Mouse (Mus musculus): ENCODE measurements around the gene Mtmr11. TPM values are rescaled to one million over a fixed set of nuclear protein-coding genes. Genes with fewer than 3 reads are reported as not detected.

Mtmr11 gene
- polyA plus RNA-seq (2015; fragmentation: Nextera tagmentation; extraction: Ambion mirVana): 20.0 and 20.2 TPM in 2 replicates

GRCm38 (mm10) chr3:96161869-96162840, at the start of gene Mtmr11:
Gene Mtmr11 (plus strand): TSS chr3:96162004.
- 3% methylated on average over 16 of the region's 16 CpGs for WGBS
- peak within 1 kb of the TSS; percentile 54 for H3K4me3 ChIP-seq (replicated peaks)
- no peaks in the 10 kb centered on the region for H3K9me3 ChIP-seq
- H3K9ac ChIP-seq: peak within 1 kb of the TSS; percentile 67
- H3K27ac ChIP-seq: peak within 1 kb of the TSS; percentile 80
- peak within 1 kb of the TSS; percentile 92 for H3K4me2 ChIP-seq (replicated peaks)
- H3K27me3 ChIP-seq (replicated peaks): no peaks in the 10 kb centered on the region
- peak; percentile 50 for ATAC-seq
- H3K36me3 ChIP-seq: no peaks in the 10 kb centered on the region
- peaks cover 6% of the 10 kb centered on the region for H3K4me1 ChIP-seq (replicated peaks)

GRCm38 (mm10) chr3:96113251-96113650, 48.6 kb upstream of the Mtmr11 start:
- Histone ChIP-seq H3K36me3 (no peaks in the 10 kb centered on the region), H3K9ac (no peak overlapping the region), H3K4me1 (replicated peaks) (no peaks in the 10 kb centered on the region), H3K27ac (no peak overlapping the region), H3K4me2 (replicated peaks) (no peak overlapping the region), H3K27me3 (replicated peaks) (no peaks in the 10 kb centered on the region), H3K4me3 (replicated peaks) (no peak overlapping the region), H3K9me3 (no peaks in the 10 kb centered on the region)
- 51% methylated on average over 3 of the region's 3 CpGs for WGBS
- no peak for ATAC-seq

- no peaks in the 10 kb centered on the region for H3K36me3 ChIP-seq
- WGBS: 73% methylated on average over 2 of the region's 2 CpGs
- H3K4me3 ChIP-seq (replicated peaks): no peak overlapping the region
- ATAC-seq: no peak
- H3K9me3 ChIP-seq: no peaks in the 10 kb centered on the region
- no peaks in the 10 kb centered on the region for H3K4me1 ChIP-seq (replicated peaks)
- H3K27ac ChIP-seq: no peak overlapping the region
- H3K27me3 ChIP-seq (replicated peaks): no peaks in the 10 kb centered on the region
- H3K9ac ChIP-seq: no peak overlapping the region
- no peak overlapping the region for H3K4me2 ChIP-seq (replicated peaks)
Observed at GRCm38 (mm10) chr3:96118142-96118541, 43.7 kb upstream of the Mtmr11 start.

GRCm38 (mm10) chr3:96118702-96119101, 43.1 kb upstream of the Mtmr11 start:
- Histone ChIP-seq H3K4me2 (replicated peaks) (no peak overlapping the region), H3K36me3 (no peaks in the 10 kb centered on the region), H3K9me3 (no peaks in the 10 kb centered on the region), H3K9ac (no peak overlapping the region), H3K4me1 (replicated peaks) (no peaks in the 10 kb centered on the region), H3K27me3 (replicated peaks) (no peaks in the 10 kb centered on the region), H3K4me3 (replicated peaks) (no peak overlapping the region), H3K27ac (no peak overlapping the region)
- 95% methylated on average over 2 of the region's 2 CpGs for WGBS
- ATAC-seq: no peak

- H3K36me3 ChIP-seq: no peaks in the 10 kb centered on the region
- H3K4me1 ChIP-seq (replicated peaks): no peaks in the 10 kb centered on the region
- H3K27ac ChIP-seq: no peak overlapping the region
- ATAC-seq: no peak
- no peak overlapping the region for H3K9ac ChIP-seq
- H3K27me3 ChIP-seq (replicated peaks): no peaks in the 10 kb centered on the region
- no peak overlapping the region for H3K4me3 ChIP-seq (replicated peaks)
- WGBS: 95% methylated on average over 5 of the region's 5 CpGs
- no peak overlapping the region for H3K4me2 ChIP-seq (replicated peaks)
- H3K9me3 ChIP-seq: no peaks in the 10 kb centered on the region
Observed at GRCm38 (mm10) chr3:96124235-96124634, 37.6 kb upstream of the Mtmr11 start.

GRCm38 (mm10) chr3:96128128-96128527, 33.7 kb upstream of the Mtmr11 start:
- Histone ChIP-seq H3K9ac (no peak overlapping the region), H3K36me3 (no peaks in the 10 kb centered on the region), H3K4me2 (replicated peaks) (no peak overlapping the region), H3K4me1 (replicated peaks) (no peaks in the 10 kb centered on the region), H3K27me3 (replicated peaks) (no peaks in the 10 kb centered on the region), H3K4me3 (replicated peaks) (no peak overlapping the region), H3K27ac (no peak overlapping the region), H3K9me3 (no peaks in the 10 kb centered on the region)
- no peak for ATAC-seq

- no peaks in the 10 kb centered on the region for H3K9me3 ChIP-seq
- H3K27ac ChIP-seq: no peak overlapping the region
- WGBS: 78% methylated on average over 3 of the region's 3 CpGs
- no peak overlapping the region for H3K9ac ChIP-seq
- H3K4me1 ChIP-seq (replicated peaks): no peaks in the 10 kb centered on the region
- no peaks in the 10 kb centered on the region for H3K27me3 ChIP-seq (replicated peaks)
- H3K4me2 ChIP-seq (replicated peaks): no peak overlapping the region
- H3K36me3 ChIP-seq: no peaks in the 10 kb centered on the region
- no peak for ATAC-seq
- no peak overlapping the region for H3K4me3 ChIP-seq (replicated peaks)
Observed at GRCm38 (mm10) chr3:96132478-96132877, 29.3 kb upstream of the Mtmr11 start.

- H3K4me3 ChIP-seq (replicated peaks): no peak overlapping the region
- H3K27me3 ChIP-seq (replicated peaks): no peaks in the 10 kb centered on the region
- WGBS: 48% methylated on average over 11 of the region's 11 CpGs
- no peak overlapping the region for H3K4me2 ChIP-seq (replicated peaks)
- H3K4me1 ChIP-seq (replicated peaks): no peaks in the 10 kb centered on the region
- no peak overlapping the region for H3K27ac ChIP-seq
- H3K9me3 ChIP-seq: no peaks in the 10 kb centered on the region
- no peaks in the 10 kb centered on the region for H3K36me3 ChIP-seq
- no peak for ATAC-seq
- H3K9ac ChIP-seq: no peak overlapping the region
Observed at GRCm38 (mm10) chr3:96133327-96133905, 28.4 kb upstream of the Mtmr11 start.

- WGBS: 72% methylated on average over 3 of the region's 3 CpGs
- no peak overlapping the region for H3K4me3 ChIP-seq (replicated peaks)
- ATAC-seq: no peak
- H3K27ac ChIP-seq: no peak overlapping the region
- H3K9ac ChIP-seq: no peak overlapping the region
- no peaks in the 10 kb centered on the region for H3K27me3 ChIP-seq (replicated peaks)
- H3K4me1 ChIP-seq (replicated peaks): no peaks in the 10 kb centered on the region
- no peak overlapping the region for H3K4me2 ChIP-seq (replicated peaks)
- no peaks in the 10 kb centered on the region for H3K36me3 ChIP-seq
- no peaks in the 10 kb centered on the region for H3K9me3 ChIP-seq
Observed at GRCm38 (mm10) chr3:96135011-96135410, 26.8 kb upstream of the Mtmr11 start.

- no peak for ATAC-seq
- H3K27me3 ChIP-seq (replicated peaks): no peaks in the 10 kb centered on the region
- H3K4me3 ChIP-seq (replicated peaks): no peak overlapping the region
- H3K4me2 ChIP-seq (replicated peaks): no peak overlapping the region
- H3K9ac ChIP-seq: no peak overlapping the region
- no peaks in the 10 kb centered on the region for H3K4me1 ChIP-seq (replicated peaks)
- no peak overlapping the region for H3K27ac ChIP-seq
- H3K9me3 ChIP-seq: no peaks in the 10 kb centered on the region
- WGBS: 18% methylated on average over 5 of the region's 5 CpGs
- peaks cover 17% of the 10 kb centered on the region for H3K36me3 ChIP-seq
Observed at GRCm38 (mm10) chr3:96147950-96148349, 13.9 kb upstream of the Mtmr11 start.

- Histone ChIP-seq H3K36me3 (peaks cover 40% of the 10 kb centered on the region), H3K9ac (no peak overlapping the region), H3K27me3 (replicated peaks) (no peaks in the 10 kb centered on the region), H3K4me3 (replicated peaks) (no peak overlapping the region), H3K4me2 (replicated peaks) (no peak overlapping the region), H3K4me1 (replicated peaks) (no peaks in the 10 kb centered on the region), H3K9me3 (no peaks in the 10 kb centered on the region), H3K27ac (no peak overlapping the region)
- ATAC-seq: no peak
- WGBS: 87% methylated on average over 7 of the region's 7 CpGs
Observed at GRCm38 (mm10) chr3:96151836-96152235, 10.0 kb upstream of the Mtmr11 start.

- no peak overlapping the region for H3K9ac ChIP-seq
- peaks cover 40% of the 10 kb centered on the region for H3K36me3 ChIP-seq
- H3K4me3 ChIP-seq (replicated peaks): no peak overlapping the region
- H3K27me3 ChIP-seq (replicated peaks): no peaks in the 10 kb centered on the region
- no peak overlapping the region for H3K4me2 ChIP-seq (replicated peaks)
- H3K9me3 ChIP-seq: no peaks in the 10 kb centered on the region
- no peak overlapping the region for H3K27ac ChIP-seq
- no peak for ATAC-seq
- WGBS: 94% methylated on average over 5 of the region's 5 CpGs
- no peaks in the 10 kb centered on the region for H3K4me1 ChIP-seq (replicated peaks)
Observed at GRCm38 (mm10) chr3:96152611-96153010, 9.2 kb upstream of the Mtmr11 start.

Measured in intestine, embryonic 15.5 days (tissue).